Mouse (Mus musculus) CD4-positive, CD25-positive, alpha-beta regulatory T cell, adult 4 months (primary cell): ENCODE measurements around the gene Fbxl7. TPM values are rescaled to one million over a fixed set of nuclear protein-coding genes. Genes with fewer than 3 reads are reported as not detected.

Experiments used
- ATAC-seq: one replicate; pipeline ENCODE4 v1.8.0; 2017
- polyA plus RNA-seq, 2 experiments: library from polyadenylated mRNA; unstranded; fragments of 100-300 nt; shearing (Covaris generic); gene quantifications; one replicate each; pipeline ENCODE4 v1.2.1; 2017

The Fbxl7 gene
- polyA plus RNA-seq: under 1 TPM; 0.24 to 0.30 TPM

GRCm38 (mm10) chr15:26895251-26895711, at the start of gene Fbxl7:
TSS of gene Fbxl7 (minus strand) at chr15:26895580.
- ATAC-seq: no peak

- no peak for ATAC-seq
Measured at GRCm38 (mm10) chr15:26922026-26922425, 26.6 kb upstream of the Fbxl7 start.

- no peak for ATAC-seq
Measured at GRCm38 (mm10) chr15:26913427-26913826, 18.0 kb upstream of the Fbxl7 start.

- no peak for ATAC-seq
Measured at GRCm38 (mm10) chr15:26895761-26896160, 381 bp upstream of the Fbxl7 start.

- no peak for ATAC-seq
Measured at GRCm38 (mm10) chr15:26894801-26895229, 565 bp downstream of the Fbxl7 start.

GRCm38 (mm10) chr15:26894031-26894655, 1.2 kb downstream of the Fbxl7 start:
- ATAC-seq: no peak

- no peak for ATAC-seq
Measured at GRCm38 (mm10) chr15:26893136-26893535, 2.2 kb downstream of the Fbxl7 start.

GRCm38 (mm10) chr15:26889971-26890370, 5.4 kb downstream of the Fbxl7 start:
- no peak for ATAC-seq

GRCm38 (mm10) chr15:26888170-26888569, 7.2 kb downstream of the Fbxl7 start:
- no peak for ATAC-seq

- ATAC-seq: no peak
Measured at GRCm38 (mm10) chr15:26885979-26886378, 9.4 kb downstream of the Fbxl7 start.

GRCm38 (mm10) chr15:26880212-26880956, 15.0 kb downstream of the Fbxl7 start:
- no peak for ATAC-seq

GRCm38 (mm10) chr15:26875687-26876086, 19.7 kb downstream of the Fbxl7 start:
- no peak for ATAC-seq

GRCm38 (mm10) chr15:26872234-26872633, 23.1 kb downstream of the Fbxl7 start:
- no peak for ATAC-seq

GRCm38 (mm10) chr15:26869197-26869596, 26.2 kb downstream of the Fbxl7 start:
- no peak for ATAC-seq

GRCm38 (mm10) chr15:26867521-26867920, 27.9 kb downstream of the Fbxl7 start:
- ATAC-seq: no peak

- no peak for ATAC-seq
Measured at GRCm38 (mm10) chr15:26862173-26862572, 33.2 kb downstream of the Fbxl7 start.

- ATAC-seq: no peak
Measured at GRCm38 (mm10) chr15:26849626-26850025, 45.8 kb downstream of the Fbxl7 start.

GRCm38 (mm10) chr15:26842216-26842615, 53.2 kb downstream of the Fbxl7 start:
- ATAC-seq: no peak

- ATAC-seq: no peak
Measured at GRCm38 (mm10) chr15:26838386-26838785, 57.0 kb downstream of the Fbxl7 start.

- no peak for ATAC-seq
Measured at GRCm38 (mm10) chr15:26837200-26837599, 58.2 kb downstream of the Fbxl7 start.

- ATAC-seq: no peak
Measured at GRCm38 (mm10) chr15:26834415-26834814, 61.0 kb downstream of the Fbxl7 start.

GRCm38 (mm10) chr15:26831141-26831540, 64.2 kb downstream of the Fbxl7 start:
- ATAC-seq: no peak

- ATAC-seq: no peak
Measured at GRCm38 (mm10) chr15:26816931-26817330, 78.4 kb downstream of the Fbxl7 start.

- no peak for ATAC-seq
Measured at GRCm38 (mm10) chr15:26812856-26813255, 82.5 kb downstream of the Fbxl7 start.
